Mouse (Mus musculus) spleen, postnatal 14 days (tissue): ENCODE measurements around the gene Ptpdc1.

Experiments used
- DNase-seq, 2 experiments: peaks; one replicate each; pipeline ENCODE4 v3.0.0; 2021 to 2022; ENCODE audit warnings: low spot score in 2 of 2

Gene Ptpdc1

DNA sequence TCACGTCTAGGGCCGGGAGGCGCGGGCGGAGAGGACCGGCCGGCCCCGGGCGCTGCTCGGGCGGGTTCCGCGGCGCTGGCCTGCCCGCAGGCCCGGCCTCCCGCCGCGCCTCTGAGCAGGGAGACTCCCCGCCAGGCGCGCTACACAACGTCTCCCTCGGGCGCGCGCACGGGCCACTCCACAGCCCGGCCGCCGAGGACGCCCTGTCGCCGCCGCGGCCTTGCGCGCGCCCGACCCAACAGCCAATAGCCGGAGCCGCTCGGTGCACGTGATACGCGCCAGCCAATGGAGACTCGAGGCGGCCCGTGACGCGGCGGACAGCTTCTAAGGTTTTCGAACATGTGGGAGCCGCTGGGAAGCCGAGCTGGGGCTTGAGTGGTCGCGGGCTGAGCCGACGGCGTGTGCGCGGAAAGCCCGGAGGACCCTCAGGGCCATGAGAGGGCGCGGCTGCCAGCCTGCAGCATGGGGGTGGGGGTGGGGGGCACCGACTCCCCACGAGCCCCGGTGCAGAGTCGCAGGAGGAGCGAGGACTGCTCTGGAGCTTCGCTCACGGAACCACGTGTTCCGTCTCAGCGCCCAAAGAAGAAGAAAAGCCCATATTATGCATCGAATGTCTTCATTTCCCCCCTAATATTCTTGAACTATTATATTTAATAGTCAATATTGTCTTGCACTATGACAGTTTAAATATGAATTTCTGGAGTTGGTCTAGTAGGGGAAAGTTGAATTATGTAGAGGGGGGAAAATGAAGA, at the start of gene Ptpdc1:
Gene Ptpdc1, minus strand, starts transcription at position 232 of the 752 bp plus-strand sequence.
- peak; percentile 89 to 95 for DNase-seq

DNA sequence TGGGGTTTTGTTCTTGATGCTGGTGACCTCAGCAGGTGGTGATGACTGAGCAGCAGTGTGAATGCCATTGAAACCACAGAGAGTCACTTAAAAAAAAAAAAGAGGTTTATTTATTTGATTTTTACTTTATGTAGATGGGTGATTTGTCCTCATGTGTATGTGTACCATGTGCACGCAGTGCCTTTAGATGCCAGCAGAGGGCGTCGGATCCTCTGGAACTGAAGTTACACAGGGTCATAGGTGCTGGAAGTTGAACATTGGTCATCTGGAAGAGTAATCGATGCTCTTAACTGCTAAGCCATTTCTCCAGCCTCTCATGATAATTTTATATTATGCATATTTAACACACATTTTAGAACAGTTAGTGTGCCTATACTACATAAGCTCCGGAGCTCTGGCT, 49.1 kb upstream of the Ptpdc1 start:
- DNase-seq: no peak

DNA sequence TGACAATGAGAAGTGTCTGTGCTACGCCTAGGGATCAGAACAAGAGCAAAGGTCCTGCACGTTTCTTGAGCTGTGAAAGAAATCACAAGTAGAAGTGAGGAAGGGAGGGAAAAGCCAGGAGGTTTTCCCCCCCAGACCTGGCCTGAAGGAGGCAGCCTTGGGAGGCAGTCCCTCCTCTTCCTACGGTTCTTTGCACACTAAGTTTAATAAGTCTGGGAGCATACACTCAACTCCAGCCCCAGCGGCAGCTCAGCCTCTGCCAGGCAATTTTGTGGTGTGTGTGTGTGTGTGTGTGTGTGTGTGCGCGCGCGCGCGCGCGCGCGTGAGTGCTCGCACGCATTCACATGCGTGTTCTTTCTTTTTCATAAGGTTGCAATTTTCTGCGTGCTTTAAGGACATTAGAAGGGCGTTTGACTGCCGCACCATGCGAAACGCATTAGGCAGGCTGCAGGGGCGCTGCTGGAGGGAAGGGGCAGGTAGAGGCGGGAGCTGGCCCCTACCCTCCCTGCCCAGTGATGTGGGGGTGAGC, 46.9 kb upstream of the Ptpdc1 start:
- DNase-seq: no peak

DNA sequence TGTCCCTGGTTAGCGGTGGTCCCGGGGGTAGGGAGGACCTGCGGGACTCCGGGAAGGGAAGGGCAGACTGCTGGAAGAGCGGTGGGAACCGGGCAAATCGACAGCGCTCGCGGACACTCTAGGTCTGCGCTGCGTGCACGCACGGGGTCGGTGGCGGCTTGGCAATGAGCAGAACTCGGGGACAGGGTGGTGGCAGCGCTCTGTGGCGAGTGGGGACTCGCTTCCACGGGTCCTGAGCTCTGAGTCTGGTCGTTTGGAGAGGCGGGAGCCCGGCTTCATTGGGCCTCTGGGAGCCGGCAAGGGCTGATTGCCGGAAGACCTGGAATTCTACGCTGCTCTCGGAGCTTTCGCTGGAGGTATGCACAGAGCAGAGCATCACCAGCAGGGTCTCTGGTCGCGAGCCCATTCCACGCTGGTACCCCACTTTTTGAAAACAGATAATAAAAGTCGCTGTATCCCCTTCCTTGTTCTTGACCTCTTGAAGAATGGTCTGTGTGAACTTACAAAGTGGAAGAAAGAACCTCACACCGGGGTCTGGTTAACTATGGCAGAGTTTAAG, 43.6 kb upstream of the Ptpdc1 start:
- no peak for DNase-seq

DNA sequence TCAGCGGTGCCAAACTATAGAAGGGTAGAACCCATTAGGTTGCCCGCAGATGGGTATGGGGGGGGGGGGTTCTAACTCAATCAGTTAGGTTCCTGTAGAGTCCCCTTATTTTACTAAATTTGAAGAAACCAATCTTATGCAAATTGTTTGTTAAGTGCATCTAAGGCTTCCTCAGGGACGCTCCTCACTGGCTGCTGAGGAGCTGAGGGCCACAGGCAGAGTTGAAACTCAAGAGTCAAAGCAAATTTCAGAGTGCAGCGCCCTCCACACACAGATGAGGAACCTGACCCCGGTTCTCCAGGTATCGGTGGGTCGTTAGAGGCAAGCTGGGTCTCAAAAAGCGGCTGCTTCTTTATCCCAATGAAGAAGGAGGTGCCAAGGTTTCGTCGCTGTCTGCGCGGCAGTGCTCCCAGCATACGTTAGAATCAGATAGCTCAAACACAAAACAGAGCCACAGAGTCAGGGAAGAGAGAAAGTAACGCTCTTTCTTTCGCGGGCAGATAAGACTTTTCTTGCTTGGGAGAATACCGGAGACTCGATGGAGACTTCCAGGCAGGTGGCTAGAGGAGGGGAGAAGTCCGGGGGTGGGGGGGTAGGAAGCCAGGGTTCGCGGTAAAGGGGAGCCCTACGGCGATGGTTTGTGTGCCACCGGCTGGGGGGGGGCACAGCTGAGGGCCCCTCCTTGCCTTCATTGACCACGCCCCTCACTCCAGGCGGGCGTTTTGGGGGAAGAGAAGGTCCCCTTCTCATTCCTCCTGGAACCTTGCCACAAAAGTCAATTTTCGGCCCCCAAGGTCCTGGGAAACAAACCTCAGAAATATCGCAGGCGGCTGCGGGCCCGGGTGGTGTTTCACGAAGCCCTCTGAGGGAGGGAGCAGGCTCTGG, 42.9 kb upstream of the Ptpdc1 start:
- DNase-seq: no peak

DNA sequence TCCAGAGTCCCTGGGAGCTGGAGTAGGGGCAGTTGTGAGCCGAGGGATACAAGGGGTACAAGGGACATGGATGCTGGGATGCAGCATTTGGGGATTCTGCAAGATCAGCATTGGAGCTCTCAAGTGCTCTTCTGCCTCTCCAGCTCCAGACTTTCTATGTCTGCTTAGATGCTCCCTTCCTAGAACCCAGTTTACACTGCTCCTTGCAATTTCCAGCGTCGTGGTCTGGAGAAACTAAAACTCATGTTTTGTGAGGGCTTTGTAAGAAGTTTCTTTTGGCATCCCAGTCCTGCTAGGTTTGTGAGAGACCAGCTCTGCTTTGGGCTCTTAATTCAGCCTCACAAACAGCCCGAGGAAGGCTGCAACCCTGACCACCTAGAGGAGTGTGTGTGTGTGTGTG, 42.0 kb upstream of the Ptpdc1 start:
- DNase-seq: no peak

DNA sequence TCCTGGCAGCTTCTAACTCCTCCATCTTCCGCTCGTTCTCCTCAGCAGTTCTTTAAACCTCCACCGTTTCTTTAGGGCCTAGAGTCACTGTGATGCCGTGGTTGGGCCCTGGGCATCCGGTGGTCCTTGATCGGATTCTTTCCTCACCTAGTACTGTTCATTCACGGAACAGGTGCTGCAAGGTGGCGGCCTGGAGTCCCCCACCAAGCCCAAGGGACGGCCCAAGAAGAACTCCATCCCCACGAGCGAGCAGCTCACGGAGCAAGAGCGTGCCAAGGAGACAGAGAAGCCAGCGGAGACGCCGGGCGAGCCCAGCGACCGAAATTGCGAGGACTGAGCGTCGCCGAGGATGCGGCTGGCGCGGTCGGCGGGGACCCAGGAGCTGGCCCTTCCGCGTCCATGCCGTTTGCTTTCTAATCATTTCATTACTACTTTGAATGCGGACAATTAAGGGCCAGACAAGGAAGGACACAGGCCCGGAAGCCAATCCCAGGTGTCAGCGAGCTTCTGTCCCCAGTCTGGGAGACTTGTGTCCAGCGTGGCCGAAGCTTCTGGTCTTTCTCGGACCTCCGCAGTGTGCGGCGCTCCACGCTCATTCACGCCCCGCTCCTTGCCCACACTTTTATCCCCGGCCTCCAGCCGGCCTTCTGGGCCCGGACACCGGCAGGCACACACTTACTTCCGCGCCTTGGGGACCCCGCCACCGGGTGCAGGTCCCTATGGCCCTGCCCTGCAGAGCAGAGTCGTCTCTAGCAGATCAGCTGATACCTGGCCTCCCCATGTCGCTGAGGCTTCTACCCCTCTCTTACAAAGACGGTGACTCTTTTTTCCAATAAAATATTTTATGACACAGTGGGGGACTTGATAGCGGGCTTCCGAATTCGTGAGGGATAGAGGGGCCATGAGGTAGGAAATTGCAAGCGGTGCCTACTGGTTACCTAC, 40.5 kb upstream of the Ptpdc1 start:
- no peak for DNase-seq

DNA sequence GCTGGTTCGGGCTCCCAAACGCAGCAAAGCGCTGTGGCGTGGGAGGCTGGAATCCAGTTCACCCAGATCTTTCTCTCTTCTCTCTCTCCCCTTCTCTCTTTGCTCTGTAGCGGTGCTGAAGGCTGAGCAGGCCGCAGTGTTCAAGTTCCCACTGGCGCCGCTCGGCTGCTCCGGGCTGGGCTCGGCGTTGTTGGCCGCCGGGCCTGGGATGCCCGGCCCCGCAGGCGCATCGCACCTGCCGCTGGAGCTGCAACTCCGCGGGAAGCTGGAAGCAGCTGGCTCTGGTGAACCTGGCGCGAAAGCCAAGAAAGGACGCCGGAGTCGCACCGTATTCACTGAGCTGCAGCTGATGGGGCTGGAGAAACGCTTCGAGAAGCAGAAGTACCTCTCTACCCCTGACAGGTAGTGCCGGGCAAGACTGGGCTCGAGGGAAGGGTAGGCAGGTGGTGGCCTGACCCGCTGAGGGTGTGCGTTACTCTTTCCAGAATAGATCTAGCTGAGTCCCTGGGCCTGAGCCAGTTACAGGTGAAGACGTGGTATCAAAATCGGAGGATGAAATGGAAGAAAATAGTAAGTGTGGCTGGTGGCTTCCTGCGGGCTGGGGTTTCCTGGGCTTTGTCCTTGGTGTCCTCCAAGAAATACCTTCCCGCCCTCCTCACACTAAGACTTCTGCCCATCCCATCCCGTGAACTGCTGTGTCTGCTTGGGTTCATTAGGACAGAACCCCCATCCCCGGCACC, 39.6 kb upstream of the Ptpdc1 start:
- no peak for DNase-seq

DNA sequence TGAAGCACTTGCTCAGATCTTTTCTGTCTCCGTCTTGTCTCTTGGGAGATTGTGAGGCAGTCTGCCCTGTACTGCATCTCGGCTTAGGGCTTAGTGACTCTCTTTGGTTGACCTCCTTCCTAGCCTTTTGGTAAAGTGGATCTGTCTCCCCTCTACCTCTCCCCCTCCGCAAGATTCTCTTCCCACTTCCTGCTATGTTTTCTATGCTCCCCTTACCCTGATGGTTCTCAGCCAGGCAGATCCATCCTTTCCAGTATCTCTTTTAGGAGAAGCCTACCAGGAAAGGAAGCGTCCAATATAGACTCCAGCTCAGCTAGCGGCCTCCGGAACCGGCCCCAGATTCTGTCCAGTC, 38.5 kb upstream of the Ptpdc1 start:
- no peak for DNase-seq

DNA sequence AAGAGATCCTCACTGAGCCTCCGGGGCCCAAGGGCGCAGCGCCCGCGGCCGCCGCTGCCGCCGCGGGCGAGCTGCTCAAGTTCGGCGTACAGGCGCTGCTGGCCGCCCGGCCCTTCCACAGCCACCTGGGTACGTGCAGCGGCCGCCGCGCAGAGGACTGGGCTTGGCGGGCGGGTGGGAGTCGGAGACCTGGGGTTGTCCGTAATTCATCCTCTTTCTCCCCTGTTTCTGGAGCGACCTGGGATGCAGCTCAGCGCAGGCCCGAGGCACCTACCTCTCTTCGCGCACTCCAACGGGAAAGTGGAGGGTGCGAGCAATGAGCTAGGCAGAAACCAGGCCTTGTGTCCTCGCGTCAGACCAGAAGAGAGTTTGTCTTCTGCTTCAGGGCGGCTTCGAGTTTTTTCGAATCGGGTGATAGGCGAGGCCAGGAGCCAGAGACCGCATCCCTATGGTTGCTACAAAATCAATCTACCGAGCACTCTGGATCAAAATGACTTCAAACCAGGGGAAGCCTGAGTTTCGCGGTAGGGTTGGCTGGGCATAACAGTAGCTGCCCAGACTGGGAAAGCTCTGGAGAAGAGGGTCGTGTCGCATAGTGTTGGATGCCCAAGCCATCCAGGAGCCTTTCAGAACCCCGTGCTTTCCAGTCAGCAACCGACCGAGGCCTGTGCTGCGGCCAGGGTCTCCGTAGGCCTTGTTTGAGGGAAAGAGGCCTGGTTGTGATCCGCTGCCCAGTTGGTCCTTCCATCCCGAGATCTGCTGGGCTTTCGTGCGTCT, 37.9 kb upstream of the Ptpdc1 start:
- DNase-seq: no peak

DNA sequence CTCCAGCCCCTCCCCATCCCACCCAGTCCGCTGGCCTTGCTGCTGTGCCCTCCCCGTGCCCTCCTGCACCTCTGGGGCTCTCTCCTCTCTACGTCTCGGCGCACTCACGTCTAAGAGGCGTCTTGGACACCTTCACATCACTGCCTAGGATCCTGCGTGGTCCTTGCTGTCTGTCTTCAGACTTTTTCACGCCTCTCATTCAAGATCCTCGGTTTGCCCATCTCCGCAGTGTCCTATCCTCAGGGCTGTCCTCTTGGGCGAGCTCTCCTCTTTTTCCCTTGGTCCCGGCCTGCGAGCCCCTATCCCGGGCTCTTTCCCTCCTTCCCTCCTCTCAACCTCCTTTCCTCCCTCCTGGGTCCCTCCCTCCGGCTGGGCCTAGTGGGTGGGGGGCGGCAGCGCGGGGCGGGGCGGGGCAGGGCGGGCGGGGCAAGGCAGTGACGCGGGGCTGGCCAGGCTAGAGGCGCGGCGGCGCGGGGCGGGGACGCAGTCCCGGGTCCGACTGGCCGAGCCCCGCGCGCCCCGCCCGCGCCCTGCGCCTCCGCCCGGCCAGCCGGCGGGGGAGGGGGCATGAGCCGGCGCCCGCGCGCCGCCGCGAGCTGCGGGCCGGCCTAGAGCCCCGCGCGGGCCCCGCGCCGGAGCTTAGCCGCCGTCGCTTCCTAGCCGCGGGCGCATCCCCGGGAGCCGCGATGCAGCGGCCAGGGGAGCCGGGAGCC, 37.1 kb upstream of the Ptpdc1 start, which contains the start of gene Barx1:
Gene Barx1, plus strand, starts transcription at position 568 of the 713 bp plus-strand sequence.
- no peak for DNase-seq

DNA sequence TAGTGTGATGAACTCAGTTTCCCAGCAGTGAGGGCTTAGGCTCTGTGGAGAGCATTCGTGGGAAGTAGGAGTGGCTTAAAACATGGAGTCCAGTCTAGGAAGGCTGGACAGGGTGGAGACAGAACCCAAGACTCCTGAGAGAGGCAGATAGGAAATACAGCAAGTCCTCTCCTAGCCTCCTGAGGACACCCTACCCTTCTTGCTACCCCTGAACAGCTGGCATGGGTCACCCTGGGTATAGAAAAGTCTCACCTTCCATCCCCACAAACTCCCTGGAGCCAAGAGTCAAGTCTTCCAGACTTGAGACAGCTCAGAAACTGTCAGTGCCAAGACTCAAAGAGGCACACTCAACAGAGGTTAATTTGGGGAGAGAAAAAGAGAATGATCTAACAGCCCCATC, 36.1 kb upstream of the Ptpdc1 start:
- DNase-seq: no peak

DNA sequence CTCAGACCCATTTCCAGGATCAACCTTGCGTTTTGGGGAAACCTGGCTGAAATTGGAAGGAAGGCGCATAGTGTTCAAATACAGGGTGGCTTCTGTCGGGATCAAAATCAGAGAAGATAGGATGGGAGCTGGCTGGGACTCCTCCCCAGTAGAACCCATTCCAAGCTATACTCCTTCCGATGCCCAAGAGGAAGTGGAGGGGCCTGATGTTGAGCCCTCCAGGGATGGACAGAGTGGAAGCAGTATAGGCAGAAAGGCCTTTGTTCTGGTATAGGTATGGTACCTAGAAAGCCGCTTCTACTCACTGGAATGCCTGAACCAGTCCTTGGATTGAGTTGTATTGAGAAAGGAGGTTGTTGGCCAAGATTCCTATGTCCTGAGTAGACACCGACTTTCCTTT, 35.3 kb upstream of the Ptpdc1 start:
- DNase-seq: no peak

DNA sequence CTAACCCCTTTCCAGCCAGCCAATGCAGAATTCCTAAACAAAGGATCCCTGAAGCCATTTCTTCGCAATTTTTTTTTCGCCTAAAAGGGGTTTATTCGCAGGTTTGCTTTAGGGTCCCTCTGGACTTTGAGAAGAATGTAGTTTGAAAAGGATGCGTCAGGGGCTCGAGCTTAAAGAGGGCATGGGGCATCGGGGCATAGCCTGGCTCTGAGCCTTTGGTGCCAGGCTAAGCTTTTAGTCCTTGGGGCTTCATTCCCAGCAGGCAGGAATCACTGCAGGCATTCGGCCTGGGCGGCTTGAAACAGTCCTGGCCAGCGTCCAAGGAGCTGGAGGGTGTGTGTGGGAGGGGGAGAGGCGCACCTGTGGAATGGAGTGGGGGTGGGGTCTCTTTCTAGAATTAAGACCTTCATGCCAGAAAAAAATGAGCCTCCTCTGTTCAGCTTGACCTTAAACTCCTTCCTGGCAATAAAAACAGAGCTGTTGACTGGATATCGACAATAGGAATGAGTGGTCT, 34.8 kb upstream of the Ptpdc1 start:
- no peak for DNase-seq

DNA sequence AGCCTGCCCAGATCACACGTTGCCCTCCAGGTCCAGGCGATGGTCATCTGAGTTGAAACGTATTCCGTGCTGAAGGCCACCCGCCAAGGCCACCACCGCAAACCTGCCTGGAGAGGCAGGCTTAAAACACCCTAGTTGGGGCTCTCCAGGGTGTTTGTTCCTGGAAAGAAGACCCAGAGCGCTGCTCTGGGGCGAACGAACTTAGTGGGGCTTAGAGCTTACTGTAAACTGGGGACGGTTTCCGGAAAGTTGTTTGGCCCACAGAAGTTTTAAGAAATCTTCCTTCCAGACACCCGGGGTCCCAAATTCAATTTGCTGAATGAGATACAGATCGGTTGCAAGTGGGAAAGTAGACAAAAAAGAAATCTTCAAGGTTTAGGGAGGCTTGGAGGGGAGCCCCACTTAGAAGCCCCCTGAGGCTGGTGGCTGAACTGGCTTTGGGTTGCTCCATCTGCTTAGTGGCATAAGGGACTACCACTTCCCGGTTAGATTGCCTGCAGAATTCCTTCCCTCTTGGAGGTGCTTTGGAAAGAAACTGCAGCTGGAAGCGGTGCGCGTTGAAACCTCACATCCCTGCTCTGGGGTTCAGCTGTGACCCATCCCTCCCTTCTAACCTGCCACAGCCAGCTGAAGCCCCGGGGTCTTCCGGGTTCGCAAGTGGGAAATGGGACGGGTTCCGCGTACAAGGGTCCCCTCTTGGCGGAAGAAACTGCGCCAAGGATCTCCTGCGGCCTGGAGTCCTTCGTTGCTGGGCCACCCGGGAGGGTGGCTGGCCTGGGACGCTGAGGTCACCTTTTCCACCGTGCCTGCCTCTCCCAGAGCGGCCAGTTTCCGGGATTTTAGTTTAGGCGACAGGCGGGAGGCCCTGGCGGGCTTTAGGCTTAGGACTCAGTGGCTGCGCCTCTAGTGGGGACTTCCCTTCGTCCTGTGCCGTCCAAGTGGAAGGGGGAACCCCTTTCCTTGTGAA, 34.1 kb upstream of the Ptpdc1 start:
- DNase-seq: no peak

DNA sequence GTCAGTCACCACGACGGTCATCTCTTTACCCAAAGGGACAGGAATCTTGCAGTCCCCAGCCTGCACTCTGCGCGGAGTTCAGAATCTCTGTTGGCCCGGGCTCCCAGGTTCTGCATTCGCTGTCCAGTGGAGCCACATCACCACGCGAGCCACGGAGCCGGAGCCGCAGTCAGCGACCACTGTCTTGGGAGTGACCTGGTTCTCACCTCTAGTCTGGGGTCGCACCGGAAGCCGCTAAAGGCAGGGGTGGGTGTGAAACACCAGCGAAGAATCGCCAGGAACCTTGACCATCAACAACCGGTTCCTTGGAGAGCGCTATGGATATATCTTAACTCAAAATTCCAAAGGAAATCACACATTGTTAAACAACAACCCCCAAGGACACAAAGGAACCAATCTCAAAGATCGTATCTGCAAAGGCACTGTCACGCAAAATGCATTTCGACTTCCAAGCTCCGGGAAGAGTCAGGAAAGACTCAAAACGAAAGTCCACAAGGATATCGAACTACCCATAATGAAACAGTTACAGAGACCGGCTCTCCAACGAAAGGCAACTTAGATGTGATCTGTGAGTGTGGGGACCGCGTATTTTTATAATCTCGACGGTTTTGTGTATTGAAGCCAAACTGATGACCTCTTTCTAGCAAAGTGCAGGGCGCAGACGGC, 33.3 kb upstream of the Ptpdc1 start:
- DNase-seq: no peak

DNA sequence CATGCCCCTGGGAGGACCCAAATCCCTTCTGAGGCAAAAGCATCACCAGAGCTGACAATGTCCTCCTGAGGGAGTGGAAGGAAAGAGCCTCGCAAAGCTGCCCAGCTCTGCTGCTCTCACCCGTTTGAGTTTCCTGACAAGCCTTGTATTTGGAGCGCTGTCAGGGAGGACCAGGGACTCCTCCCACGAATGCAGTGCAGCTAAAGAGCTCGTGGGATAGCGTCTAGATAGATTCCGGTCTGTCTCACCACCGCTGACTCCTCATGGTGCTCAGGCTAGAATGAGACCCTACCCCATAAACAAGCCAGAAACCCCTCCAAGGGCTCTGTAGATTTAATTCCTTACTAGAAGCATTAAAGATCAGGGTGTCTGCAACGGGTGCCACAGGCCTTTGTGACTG, 32.3 kb upstream of the Ptpdc1 start:
- no peak for DNase-seq
